Mouse (Mus musculus): ENCODE measurements around the gene Commd8.

Commd8 gene

DNA sequence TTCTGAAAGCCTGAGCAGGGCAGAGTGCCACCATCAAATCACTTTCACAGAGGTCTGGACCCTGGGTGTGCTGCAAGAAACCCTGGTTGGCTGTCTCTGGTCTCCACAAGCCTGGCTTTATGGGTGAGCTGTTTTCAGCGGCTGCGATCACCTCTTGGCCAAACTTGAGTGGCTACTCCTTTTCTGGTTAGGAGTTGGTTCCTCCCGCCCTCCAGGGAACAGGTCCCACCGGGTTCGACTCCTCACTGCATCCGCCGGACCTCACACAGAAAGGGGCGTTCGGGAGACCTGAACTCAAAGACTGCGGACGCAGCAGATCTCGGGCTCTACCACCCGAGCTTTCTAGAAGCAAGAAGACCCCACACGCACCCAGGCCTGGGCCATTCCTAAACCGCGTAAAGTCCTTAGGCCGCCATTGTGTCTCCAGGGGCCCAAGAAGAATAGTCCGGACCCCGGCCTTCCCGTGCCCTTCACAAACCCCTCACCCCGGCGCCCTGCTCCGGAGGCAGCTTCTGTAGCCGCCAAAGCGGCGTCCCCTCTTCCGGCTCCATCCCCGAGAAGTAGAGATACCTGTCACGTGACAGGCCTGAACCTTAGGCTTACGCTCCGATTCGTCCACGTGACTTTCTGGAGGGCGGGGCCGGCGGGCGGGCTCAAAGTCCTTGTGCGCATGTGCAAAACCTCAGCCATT, at the start of gene Commd8:
TSS of gene Commd8 (minus strand) at position 596 of the 691 bp plus-strand sequence.
- peak; percentile 92 for DNase-seq (ENCODE audit: low read depth, low spot score)

DNA sequence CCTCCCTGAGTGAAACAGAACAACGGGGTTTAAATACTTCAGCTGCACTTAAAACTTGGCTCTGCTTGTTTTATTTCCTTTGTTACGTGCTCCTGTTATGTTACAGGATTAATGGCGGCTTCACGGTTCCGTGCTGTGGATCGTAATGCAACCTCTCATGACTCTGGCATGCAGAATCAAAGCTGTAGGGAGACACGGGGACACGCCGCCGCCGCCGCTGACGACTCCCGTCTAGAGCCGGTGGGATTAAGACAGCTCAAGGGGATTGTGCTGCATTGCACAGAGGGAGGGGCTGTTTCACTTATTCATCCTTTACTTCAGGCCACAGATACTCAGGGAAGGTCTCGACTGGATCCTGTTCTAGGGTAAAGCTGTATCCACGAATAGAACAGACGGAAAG, 43.8 kb upstream of the Commd8 start:
- no peak for DNase-seq (ENCODE audit: low read depth, low spot score)

DNA sequence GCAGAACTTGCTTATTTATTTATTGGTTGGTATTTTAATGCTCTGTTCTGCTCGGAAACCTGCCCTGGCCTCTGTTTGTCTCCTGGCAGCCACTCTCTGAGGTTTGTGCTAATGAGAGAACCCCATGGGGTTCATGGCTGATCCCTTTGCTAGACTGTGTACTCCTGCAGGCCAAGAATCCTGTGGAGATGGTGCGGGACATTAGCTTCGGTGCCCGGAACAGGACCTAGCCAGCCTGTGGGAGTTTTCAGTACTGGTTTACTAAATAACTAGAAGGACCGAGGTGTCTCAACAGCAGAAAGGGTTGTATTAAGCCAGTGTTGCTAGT, 42.8 kb upstream of the Commd8 start:
- DNase-seq (ENCODE audit: low read depth, low spot score) = no peak

DNA sequence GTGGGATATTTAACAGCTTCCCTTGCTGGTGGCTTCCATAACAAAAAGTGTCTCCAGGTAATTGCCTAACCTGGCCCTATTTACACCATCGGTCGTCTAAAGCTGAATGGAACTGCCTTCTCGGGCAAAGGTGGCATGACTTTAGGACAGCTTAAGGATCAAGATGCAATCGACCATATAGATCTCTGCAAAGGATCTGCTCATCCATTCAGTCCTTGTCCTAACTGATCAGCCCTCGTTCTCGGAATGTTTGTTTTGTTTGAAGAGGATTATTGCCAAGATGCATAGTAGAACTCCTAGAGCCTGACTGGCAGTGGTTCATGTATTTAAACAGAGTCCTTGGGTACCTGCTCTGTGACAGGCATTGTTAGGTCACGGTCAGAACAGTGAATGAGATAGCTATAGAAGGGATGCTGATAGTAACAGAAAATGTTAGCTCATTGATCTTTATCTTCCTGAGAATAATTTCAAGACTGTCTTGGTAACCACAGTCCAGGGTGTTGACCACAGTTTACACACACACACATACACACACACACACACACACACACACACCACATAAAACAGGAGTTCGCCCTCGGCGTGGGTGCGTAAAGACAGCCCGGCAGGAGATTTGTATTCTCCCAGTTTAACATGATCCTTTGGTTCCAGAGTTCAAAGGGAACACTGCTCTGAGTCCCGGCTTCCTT, 42.3 kb upstream of the Commd8 start:
- DNase-seq (ENCODE audit: low read depth, low spot score) = no peak

DNA sequence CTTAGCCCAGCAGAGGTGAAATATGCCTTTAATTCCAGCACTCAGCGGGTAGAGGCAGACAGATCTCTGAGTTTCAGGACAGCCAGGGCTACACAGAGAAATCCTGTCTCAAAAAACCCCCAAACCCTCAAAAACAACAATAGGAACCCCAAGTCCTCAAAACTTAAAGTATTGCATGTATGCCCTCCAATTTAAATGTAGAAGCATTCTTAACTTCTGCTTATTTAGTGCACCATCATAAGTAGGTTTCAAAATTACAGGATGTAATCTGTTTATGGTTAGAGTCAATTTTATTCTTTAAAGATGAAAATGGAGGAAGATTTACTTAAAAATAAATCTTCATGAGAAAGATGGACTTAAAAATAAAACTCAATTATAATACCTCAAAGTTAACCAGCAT, 40.5 kb upstream of the Commd8 start:
- DNase-seq (ENCODE audit: low read depth, low spot score) = no peak

DNA sequence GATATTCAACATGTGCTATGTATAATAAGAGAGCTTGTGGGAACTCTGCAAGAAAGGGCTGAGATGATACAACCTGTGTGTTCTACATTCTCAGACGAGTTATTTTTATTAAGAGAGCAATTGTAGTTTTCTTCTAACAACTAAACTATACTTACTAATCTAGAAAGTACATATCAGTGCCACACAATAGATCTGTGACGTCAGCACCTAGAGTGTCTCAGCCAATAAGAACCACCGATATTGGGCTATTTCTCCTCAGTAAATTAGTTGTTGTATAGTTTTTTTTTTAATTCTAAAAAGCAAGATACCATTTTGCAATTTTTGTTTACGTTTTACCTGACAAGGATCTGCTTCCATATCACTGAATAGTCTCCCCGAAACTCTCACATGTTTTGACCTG, 37.3 kb upstream of the Commd8 start:
- no peak for DNase-seq (ENCODE audit: low read depth, low spot score)

DNA sequence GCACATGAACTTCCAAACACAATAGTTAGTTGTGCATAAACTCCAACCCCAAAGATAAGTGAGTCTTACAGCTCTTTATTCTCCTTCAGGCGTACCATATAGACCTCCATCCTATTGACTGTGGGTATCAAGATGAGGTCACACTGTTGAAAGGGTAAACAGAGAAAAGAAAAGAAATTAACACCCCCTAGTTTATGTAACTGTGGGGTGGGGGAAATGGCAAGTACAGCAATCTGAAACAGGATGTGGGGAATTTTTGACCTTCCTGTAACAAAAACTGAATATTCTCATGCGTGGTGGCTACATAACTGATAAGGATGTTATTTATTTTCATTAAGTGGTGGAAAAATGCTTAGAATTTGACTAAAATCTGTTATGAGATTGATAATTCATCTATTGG, 36.5 kb upstream of the Commd8 start:
- no peak for DNase-seq (ENCODE audit: low read depth, low spot score)

DNA sequence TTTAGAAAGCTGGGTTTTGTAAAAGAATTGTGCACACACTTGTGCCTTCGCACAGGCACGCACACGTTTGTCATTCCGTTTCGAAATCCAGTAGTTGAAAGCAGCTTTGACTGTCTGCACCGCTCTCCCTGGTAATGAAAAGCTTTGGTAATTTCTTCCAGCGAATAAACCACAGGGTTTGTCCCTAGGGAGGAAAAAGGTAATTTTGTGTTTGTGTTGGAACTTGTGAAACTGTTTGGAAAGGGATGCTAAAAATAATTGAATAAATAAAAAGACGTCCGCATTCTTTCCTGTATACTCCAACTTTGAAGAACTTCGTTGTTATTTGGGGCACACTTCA, 35.7 kb upstream of the Commd8 start:
- DNase-seq (ENCODE audit: low read depth, low spot score) = peak; percentile 13

DNA sequence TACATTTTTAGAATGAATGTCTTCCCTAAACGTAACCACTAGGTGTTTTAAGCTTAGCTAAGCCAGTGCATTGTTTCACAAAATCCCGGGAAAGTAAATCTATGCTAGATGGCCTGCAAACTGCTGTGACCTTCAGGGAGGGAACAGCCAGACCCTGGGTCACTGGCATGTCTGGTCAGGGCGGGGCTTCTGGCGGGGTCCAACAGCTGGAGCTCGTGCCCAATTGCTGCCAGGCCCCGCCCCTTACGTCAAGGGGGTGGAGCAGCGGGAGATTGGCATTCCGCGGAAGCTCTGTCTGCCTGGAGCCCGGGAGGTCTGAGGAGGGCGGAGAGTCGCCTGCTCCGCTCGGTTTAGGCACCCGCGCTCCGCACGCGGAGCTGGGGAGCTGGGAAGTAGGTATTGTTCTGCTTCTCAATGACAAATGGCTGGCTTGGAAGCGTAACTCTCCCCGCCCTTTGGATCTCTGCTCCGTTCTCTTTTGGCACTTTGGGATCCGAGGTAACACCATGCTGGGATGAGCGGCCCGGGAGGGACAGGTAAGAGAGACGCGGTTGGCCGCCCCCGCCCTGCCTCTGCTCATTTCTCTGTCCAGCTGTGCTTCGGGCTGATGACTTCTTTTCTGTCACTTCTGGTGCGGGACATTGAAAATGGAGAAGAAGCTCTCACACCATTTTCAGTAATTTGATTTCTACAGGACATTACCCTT, 35.2 kb upstream of the Commd8 start:
- DNase-seq (ENCODE audit: low read depth, low spot score) = peak; percentile 89

DNA sequence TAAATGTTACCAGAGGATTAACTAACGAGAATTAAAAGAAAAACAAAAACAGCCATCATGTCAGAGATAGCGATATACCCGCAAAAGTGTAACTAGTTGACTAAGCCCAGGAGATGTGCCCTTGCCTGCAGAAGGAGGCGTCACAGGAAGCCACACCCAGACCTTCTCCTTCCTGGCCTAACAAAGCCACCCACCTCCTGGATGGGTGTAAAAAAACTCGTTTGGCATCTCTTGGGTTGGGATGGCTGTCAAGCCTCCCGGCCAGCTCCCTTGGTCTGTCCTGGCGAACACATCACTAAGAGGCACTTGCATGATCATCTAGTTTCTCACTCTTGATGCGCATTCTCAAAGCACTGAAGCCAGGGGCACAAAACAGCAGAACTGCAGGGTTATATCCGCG, 34.0 kb upstream of the Commd8 start:
- DNase-seq (ENCODE audit: low read depth, low spot score) = no peak

DNA sequence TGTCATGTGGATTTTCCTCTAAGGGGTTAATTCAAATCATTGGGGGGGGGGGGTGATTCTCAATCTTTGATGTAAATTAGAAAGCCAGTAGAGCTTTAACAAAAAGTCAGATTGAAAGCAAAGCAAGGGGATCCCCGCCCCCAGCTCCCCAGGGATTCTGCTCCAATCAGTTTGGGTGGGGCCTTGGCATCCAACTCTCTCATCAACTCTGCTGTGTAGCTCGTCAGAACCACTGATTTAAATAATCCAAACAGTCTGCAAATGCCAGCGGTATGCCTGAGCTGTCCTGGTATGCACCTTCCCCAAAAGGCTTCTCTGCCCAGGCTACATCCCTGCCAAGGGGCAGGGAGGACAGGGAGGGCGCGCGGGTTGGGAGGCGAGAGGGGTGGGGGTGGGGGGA, 33.6 kb upstream of the Commd8 start:
- no peak for DNase-seq (ENCODE audit: low read depth, low spot score)

DNA sequence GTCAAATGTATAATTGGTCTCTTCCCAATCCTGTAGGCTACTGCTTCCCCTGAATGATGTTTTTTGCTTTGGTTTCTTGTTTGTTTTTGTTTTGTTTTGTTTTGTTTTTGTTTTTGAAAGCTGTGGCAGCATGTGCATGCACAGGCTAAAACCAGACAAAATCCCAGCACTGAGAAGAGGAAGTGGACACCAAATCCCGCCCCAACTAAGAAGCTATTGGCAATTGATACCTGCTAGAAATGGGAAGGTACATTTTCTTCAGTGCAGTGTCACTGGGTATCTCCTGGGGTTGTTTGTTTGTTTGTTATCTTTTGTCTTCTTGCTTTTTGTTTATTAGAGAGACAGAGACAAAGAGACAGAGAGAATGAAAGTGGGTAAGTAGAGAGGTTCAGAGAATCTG, 27.5 kb upstream of the Commd8 start:
- no peak for DNase-seq (ENCODE audit: low read depth, low spot score)

DNA sequence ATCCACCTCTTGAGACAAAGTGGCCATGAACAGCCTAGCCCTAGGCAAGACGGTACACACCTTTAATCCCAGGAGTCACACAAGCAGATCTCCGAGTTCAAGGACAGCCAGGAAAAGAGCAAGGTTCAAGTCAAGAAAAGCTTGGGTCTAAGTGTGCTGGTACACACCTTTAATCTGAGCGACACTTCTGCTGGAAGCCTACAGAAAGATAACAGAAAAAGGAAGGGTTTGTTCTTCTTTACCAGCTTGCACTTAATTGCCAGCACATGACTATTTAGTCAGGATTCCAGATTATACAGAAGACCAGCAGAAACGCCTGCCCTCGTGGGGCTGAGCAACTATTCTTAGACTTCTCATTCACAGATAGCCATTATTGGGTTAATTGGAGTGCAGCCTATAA, 23.9 kb upstream of the Commd8 start:
- DNase-seq (ENCODE audit: low read depth, low spot score) = no peak

DNA sequence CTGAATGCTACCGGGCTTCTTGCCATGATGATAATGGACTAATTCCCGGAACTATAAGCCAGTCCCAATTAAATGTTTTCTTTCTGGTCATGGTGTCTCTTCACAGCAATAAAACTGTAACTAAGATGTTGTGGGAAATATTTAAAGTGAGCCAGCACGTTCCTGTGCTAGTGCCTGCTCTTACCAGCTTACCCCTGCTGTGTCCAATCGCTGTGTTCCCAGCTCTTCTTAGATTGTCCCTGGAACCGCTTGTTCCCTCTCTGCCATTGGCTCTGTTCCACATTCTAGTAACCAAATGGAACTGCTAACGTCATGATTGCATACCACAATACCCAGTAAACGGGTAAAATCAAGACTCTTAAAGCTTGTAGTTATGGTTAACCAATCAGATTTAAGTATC, 23.2 kb upstream of the Commd8 start:
- no peak for DNase-seq (ENCODE audit: low read depth, low spot score)

DNA sequence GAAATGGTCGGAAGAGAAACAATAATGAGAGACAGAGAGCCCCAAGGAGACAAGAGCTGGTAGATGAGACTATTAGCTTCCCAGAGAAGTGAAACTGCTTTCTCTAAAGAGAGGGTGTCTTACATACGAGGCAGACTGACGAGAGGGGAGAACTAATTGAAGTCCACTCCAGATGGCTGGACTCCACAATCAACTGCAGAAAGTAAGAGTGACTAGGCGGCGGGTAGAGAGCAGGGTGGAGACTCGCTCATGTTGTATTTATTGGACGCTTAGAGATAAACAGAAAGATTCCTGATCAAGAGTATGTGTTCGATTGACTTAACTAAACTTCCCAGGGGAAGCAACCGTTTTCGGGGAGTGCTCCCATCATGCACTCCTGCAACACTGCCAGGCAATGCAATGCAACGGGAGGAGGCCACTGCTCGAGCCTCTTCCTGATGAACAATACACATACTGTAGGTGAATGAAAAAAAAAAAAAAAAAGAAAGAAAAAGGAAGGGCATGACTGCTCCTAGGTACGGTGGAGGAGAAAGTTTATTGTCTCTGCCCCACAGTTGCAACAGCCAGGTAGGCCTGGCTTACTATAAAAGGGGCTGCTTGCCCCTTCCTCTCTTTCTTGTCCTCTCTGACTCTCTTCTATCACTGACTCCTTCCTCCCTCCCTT, 16.6 kb upstream of the Commd8 start:
- no peak for DNase-seq (ENCODE audit: low read depth, low spot score)

DNA sequence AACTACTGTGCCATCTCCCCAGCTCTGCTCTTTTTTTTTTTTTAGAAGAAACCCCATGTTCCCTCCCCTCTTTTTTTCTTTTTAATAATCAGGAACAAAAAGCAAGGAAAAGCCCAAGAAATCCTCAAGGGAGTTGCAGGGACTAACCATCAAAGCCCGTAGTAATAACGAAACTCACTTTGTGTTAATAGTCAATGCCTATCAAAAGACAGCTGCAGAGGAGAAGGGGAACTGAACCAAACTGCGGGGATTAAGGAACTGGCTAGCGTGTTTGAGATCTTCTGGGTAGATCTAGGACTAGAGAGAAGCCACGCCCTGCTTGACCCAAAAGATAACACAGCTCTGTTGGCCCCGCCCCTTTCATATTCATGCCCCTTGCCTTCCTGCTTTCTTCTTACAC, 15.9 kb upstream of the Commd8 start:
- no peak for DNase-seq (ENCODE audit: low read depth, low spot score)

DNA sequence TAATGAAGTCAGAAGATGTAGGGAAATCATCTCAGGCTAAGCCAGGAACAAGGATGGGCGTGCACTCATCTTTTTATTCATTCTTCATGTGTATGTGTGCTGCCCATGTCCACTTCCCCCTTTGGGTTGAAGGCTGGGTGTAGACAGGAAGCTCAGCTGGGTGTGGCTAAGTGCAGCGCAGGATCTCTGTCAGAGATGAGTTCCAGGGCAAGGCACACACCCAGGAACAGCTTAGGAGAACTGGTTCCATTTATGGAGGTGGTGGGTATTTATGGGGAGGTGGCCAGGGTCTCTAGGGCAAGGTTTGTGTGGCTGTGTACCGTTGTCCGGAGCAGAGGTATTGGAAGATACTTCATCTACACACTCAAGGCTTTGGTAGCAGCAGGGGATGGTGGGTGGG, 14.8 kb upstream of the Commd8 start:
- no peak for DNase-seq (ENCODE audit: low read depth, low spot score)

DNA sequence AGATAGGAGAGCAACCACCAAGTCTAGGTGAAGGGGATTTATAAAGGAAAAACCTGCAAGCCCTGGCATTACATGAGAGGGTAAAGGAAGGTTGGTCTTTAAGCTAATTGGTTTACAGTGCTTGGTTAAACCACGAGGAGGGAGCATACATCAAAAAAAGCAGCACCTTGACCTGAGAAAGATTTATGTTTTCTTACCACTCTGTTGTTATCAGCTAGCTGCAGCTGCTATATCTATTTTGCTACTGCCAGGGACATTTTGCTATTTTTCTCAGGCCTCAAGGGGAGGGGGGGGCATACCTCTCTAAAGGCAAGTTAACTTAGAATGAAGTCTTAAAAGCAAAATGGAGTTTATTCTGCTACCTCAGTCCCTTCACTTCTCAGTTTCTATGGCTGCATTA, 13.2 kb upstream of the Commd8 start:
- no peak for DNase-seq (ENCODE audit: low read depth, low spot score)

DNA sequence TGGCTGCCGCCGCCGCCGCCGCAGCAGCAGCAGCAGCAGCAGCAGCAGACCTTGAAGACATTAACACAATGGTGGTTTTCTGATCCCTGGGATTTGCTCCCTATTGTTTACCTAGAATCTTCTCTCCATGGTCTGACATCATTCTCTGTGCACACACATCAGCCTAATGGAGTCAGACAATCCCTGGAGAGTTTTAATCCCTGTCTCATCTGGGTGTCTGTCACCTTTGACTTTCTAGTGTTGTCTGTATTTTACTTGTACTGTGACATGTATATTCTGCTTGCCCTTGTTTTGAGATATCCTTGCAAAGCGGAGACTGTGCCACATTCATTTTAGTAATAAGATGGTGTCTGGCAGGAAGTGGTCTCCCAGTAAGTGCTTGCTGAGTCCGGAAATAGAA, 7.5 kb upstream of the Commd8 start:
- DNase-seq (ENCODE audit: low read depth, low spot score) = no peak

DNA sequence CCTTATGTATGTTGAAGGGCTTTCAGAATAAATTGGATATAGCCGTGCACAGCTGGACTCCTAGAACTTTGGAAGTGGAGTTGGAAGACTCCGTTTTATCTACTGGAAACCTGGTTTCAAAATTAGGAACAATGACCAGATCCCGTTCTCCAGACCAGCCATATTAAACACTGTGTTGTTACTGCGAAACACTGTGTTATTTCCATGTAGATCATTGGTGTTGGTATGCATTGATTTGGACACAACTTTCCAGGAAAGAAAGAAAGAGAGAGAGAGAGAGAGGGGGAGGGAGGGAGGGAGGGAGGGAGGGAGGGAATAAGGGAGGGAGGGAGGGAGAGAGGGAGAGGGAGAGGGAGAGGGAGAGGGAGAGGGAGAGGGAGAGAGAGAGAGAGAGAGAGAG, 7.1 kb upstream of the Commd8 start:
- no peak for DNase-seq (ENCODE audit: low read depth, low spot score)

DNA sequence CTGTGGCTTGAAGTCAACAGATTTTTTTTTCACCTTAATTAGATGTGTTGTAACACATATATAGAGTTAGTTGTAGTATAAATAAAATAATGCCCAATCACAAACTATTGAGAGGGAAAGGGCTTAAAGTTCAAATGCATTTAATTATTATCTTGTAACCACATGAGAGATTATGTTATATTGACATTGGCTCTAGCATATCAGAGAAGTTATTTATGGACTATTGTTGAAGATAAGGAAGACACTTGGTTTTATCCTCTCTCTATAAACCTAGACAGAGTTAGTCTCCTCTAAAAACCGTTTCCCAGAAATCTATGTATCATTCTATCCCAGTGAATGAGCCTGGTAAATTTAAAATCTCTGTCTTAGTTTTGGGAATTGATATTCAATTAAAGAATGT, 5.5 kb upstream of the Commd8 start:
- DNase-seq (ENCODE audit: low read depth, low spot score) = no peak

DNA sequence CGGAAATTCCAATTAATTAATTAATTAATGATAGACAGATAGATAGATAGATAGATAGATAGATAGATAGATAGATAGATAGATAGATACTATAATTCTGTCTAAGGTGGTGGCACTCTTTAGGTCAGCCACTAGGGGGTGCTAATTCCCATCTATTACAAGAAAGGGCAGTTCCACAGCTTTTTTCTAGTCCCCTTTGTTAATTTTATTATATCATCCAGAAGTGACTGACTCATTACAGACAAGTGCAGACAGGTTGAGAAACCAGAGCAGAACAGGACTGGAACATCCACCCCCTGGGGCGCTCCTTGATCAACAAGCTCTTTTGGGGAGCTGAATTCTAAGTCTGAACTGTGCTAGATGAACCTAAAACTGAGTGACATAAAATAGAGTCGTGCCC, 4.7 kb upstream of the Commd8 start:
- peak; percentile 51 for DNase-seq (ENCODE audit: low read depth, low spot score)

DNA sequence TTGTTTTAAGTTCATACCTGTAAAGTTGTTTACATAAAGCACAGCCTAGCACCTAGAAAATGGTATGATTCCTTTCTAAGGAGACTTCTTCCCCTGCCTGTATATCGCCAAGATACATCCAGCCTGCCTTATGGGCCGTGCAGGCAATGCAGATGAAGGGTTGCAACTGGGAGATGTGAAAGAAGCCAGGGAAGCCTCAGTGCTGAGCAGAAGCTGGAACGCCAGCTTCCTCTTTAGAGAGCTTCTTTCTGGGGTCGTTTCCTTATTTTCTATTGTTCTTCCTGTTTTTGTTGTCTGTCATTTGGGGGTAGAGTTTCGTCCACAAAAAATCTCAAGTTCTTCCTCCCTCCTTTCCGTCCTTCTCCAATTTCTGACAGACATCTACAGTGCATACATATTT, 2.1 kb upstream of the Commd8 start:
- DNase-seq (ENCODE audit: low read depth, low spot score) = no peak

All from forelimb bud, embryonic 11.5 days (tissue).